Mouse (Mus musculus) forebrain, embryonic 15.5 days (tissue): ENCODE data around the gene Atp2c2. TPM values are rescaled to one million over a fixed set of nuclear protein-coding genes. Genes with fewer than 3 reads are reported as not detected.

Source experiments
- ATAC-seq: fragments of 200-750 bp; cut with Nextera tagmentation; replicated peaks from 2 replicates; pipeline ENCODE4 v1.8.0; 2017; ENCODE audit warnings: mild to moderate bottlenecking, moderate TSS enrichment, moderate library complexity
- H3K27ac ChIP-seq: fragments of 300-500 bp; sonication (generic); replicated peaks from 2 replicates; pipeline ENCODE4 v1.5.1; 2015; ENCODE audit warnings: mild to moderate bottlenecking, inconsistent platforms
- H3K27me3 ChIP-seq: fragments of 300-500 bp; sonication (generic); 2 replicates; pipeline ENCODE4 v1.6.1; 2015; ENCODE audit warnings: inconsistent platforms
- H3K36me3 ChIP-seq: fragments of 300-500 bp; sonication (generic); 2 replicates; pipeline ENCODE4 v1.6.1; 2015; ENCODE audit warnings: mild to moderate bottlenecking, inconsistent platforms
- H3K4me1 ChIP-seq: fragments of 300-500 bp; sonication (generic); 2 replicates; pipeline ENCODE4 v1.6.1; 2015; ENCODE audit warnings: inconsistent platforms
- H3K4me2 ChIP-seq: fragments of 300-500 bp; sonication (generic); replicated peaks from 2 replicates; pipeline ENCODE4 v1.6.1; 2015; ENCODE audit warnings: mild to moderate bottlenecking, inconsistent platforms
- H3K4me3 ChIP-seq: fragments of 300-500 bp; sonication (generic); 2 replicates; pipeline ENCODE4 v1.5.1; 2015; ENCODE audit warnings: mild to moderate bottlenecking, inconsistent platforms
- H3K9ac ChIP-seq: fragments of 300-500 bp; sonication (generic); replicated peaks from 2 replicates; pipeline ENCODE4 v1.6.1; 2015; ENCODE audit warnings: mild to moderate bottlenecking, inconsistent platforms
- H3K9me3 ChIP-seq: fragments of 300-500 bp; sonication (generic); 2 replicates; pipeline ENCODE4 v1.6.1; 2016; ENCODE audit warnings: inconsistent platforms
- WGBS: fragments of 180-500 bp; shearing (Covaris S2); methylation state at CpG from one replicate; pipeline ENCODE4 v1.1.7; 2015; ENCODE audit warnings: mixed read lengths; 5-methylcytosine and 5-hydroxymethylcytosine counted together
- polyA plus RNA-seq: library from polyadenylated mRNA; unstranded; fragments of >200 nt; fragmentation: Nextera tagmentation; extraction: Ambion mirVana; gene quantifications from 2 replicates; pipeline ENCODE4 v1.2.1, GENCODE M21; 2015

Atp2c2 gene
- polyA plus RNA-seq, 1 experiment from 2014 or later, result 0.09 TPM

- Histone ChIP-seq H3K9me3 (no peaks in the 10 kb centered on the region), H3K27me3 (no peaks in the 10 kb centered on the region), H3K4me3 (no peak overlapping the region), H3K4me1 (no peaks in the 10 kb centered on the region), H3K27ac (no peak overlapping the region), H3K4me2 (no peak overlapping the region), H3K36me3 (no peaks in the 10 kb centered on the region), H3K9ac (no peak overlapping the region)
- WGBS, result 68% methylated on average over 14 of the region's 14 CpGs
- ATAC-seq, result no peak
Measured at GRCm38 (mm10) chr8:119708878-119709702, 9.3 kb downstream of the Atp2c2 start.

- 82% methylated on average over 11 of the region's 11 CpGs for WGBS
- no peak overlapping the region for H3K4me3 ChIP-seq
- ATAC-seq, result no peak
Measured at GRCm38 (mm10) chr8:119709703-119710093, 9.9 kb downstream of the Atp2c2 start.

GRCm38 (mm10) chr8:119712226-119712625 is 12.4 kb downstream of the Atp2c2 start:
- no peak overlapping the region for H3K4me3 ChIP-seq
- no peaks in the 10 kb centered on the region for H3K4me1 ChIP-seq
- no peaks in the 10 kb centered on the region for H3K27me3 ChIP-seq
- no peaks in the 10 kb centered on the region for H3K36me3 ChIP-seq
- ATAC-seq, result no peak
- WGBS, result 86% methylated on average over 6 of the region's 6 CpGs
- no peaks in the 10 kb centered on the region for H3K9me3 ChIP-seq
- no peak overlapping the region for H3K27ac ChIP-seq
- no peak overlapping the region for H3K9ac ChIP-seq
- no peak overlapping the region for H3K4me2 ChIP-seq

More at GRCm38 (mm10) chr8:119709703-119710093, 9.9 kb downstream of the Atp2c2 start:
- H3K4me2 ChIP-seq, result no peak overlapping the region
- no peaks in the 10 kb centered on the region for H3K4me1 ChIP-seq
- no peak overlapping the region for H3K9ac ChIP-seq
- H3K9me3 ChIP-seq, result no peaks in the 10 kb centered on the region
- H3K27ac ChIP-seq, result no peak overlapping the region
- no peaks in the 10 kb centered on the region for H3K36me3 ChIP-seq
- H3K27me3 ChIP-seq, result no peaks in the 10 kb centered on the region

- no peak overlapping the region for H3K27ac ChIP-seq
- H3K36me3 ChIP-seq, result no peaks in the 10 kb centered on the region
- H3K27me3 ChIP-seq, result no peaks in the 10 kb centered on the region
- H3K9ac ChIP-seq, result no peak overlapping the region
- no peaks in the 10 kb centered on the region for H3K4me1 ChIP-seq
- no peaks in the 10 kb centered on the region for H3K9me3 ChIP-seq
- no peak for ATAC-seq
- H3K4me3 ChIP-seq, result no peak overlapping the region
- 73% methylated on average over 5 of the region's 5 CpGs for WGBS
- H3K4me2 ChIP-seq, result no peak overlapping the region
Measured at GRCm38 (mm10) chr8:119713421-119713820, 13.6 kb downstream of the Atp2c2 start.

- H3K9ac ChIP-seq, result no peak overlapping the region
- 76% methylated on average over 12 of the region's 12 CpGs for WGBS
- H3K4me3 ChIP-seq, result no peak overlapping the region
- H3K4me1 ChIP-seq, result no peaks in the 10 kb centered on the region
- ATAC-seq, result no peak
- no peaks in the 10 kb centered on the region for H3K9me3 ChIP-seq
- H3K27me3 ChIP-seq, result no peaks in the 10 kb centered on the region
- no peak overlapping the region for H3K27ac ChIP-seq
- H3K4me2 ChIP-seq, result no peak overlapping the region
- H3K36me3 ChIP-seq, result no peaks in the 10 kb centered on the region
Measured at GRCm38 (mm10) chr8:119715221-119715620, 15.4 kb downstream of the Atp2c2 start.

- no peak for ATAC-seq
- no peaks in the 10 kb centered on the region for H3K27me3 ChIP-seq
- no peaks in the 10 kb centered on the region for H3K9me3 ChIP-seq
- H3K36me3 ChIP-seq, result no peaks in the 10 kb centered on the region
- H3K9ac ChIP-seq, result no peak overlapping the region
- H3K4me1 ChIP-seq, result no peaks in the 10 kb centered on the region
- H3K4me2 ChIP-seq, result no peak overlapping the region
- no peak overlapping the region for H3K4me3 ChIP-seq
- no peak overlapping the region for H3K27ac ChIP-seq
Measured at GRCm38 (mm10) chr8:119716730-119717299, 17.0 kb downstream of the Atp2c2 start.

GRCm38 (mm10) chr8:119717765-119718164 is 18.0 kb downstream of the Atp2c2 start:
- H3K9ac ChIP-seq, result no peak overlapping the region
- WGBS, result 62% methylated on average over 9 of the region's 9 CpGs
- H3K4me2 ChIP-seq, result no peak overlapping the region
- H3K4me1 ChIP-seq, result no peaks in the 10 kb centered on the region
- H3K27ac ChIP-seq, result no peak overlapping the region
- H3K27me3 ChIP-seq, result no peaks in the 10 kb centered on the region
- H3K4me3 ChIP-seq, result no peak overlapping the region
- no peak for ATAC-seq
- no peaks in the 10 kb centered on the region for H3K9me3 ChIP-seq
- H3K36me3 ChIP-seq, result no peaks in the 10 kb centered on the region

GRCm38 (mm10) chr8:119719011-119719501 is 19.2 kb downstream of the Atp2c2 start:
- H3K36me3 ChIP-seq, result no peaks in the 10 kb centered on the region
- 62% methylated on average over 12 of the region's 12 CpGs for WGBS
- no peak overlapping the region for H3K9ac ChIP-seq
- H3K4me1 ChIP-seq, result no peaks in the 10 kb centered on the region
- no peak overlapping the region for H3K4me3 ChIP-seq
- no peak for ATAC-seq
- no peaks in the 10 kb centered on the region for H3K27me3 ChIP-seq
- H3K9me3 ChIP-seq, result no peaks in the 10 kb centered on the region
- no peak overlapping the region for H3K4me2 ChIP-seq
- no peak overlapping the region for H3K27ac ChIP-seq

GRCm38 (mm10) chr8:119722348-119722747 is 22.5 kb downstream of the Atp2c2 start:
- Histone ChIP-seq H3K9ac (no peak overlapping the region), H3K4me2 (no peak overlapping the region), H3K4me1 (no peaks in the 10 kb centered on the region), H3K4me3 (no peak overlapping the region), H3K9me3 (no peaks in the 10 kb centered on the region), H3K27me3 (no peaks in the 10 kb centered on the region), H3K27ac (no peak overlapping the region), H3K36me3 (no peaks in the 10 kb centered on the region)
- ATAC-seq, result no peak
- 51% methylated on average over 6 of the region's 6 CpGs for WGBS

- no peaks in the 10 kb centered on the region for H3K27me3 ChIP-seq
- H3K36me3 ChIP-seq, result no peaks in the 10 kb centered on the region
- no peak overlapping the region for H3K27ac ChIP-seq
- no peak for ATAC-seq
- 73% methylated on average over 4 of the region's 4 CpGs for WGBS
- no peak overlapping the region for H3K4me3 ChIP-seq
- H3K9me3 ChIP-seq, result no peaks in the 10 kb centered on the region
- no peak overlapping the region for H3K4me2 ChIP-seq
- no peaks in the 10 kb centered on the region for H3K4me1 ChIP-seq
- H3K9ac ChIP-seq, result no peak overlapping the region
Measured at GRCm38 (mm10) chr8:119723676-119724075, 23.9 kb downstream of the Atp2c2 start.

GRCm38 (mm10) chr8:119724596-119724995 is 24.8 kb downstream of the Atp2c2 start:
- no peak overlapping the region for H3K4me3 ChIP-seq
- no peak overlapping the region for H3K27ac ChIP-seq
- no peaks in the 10 kb centered on the region for H3K27me3 ChIP-seq
- no peak overlapping the region for H3K9ac ChIP-seq
- no peak overlapping the region for H3K4me2 ChIP-seq
- WGBS, result 86% methylated on average over 6 of the region's 6 CpGs
- ATAC-seq, result no peak
- H3K4me1 ChIP-seq, result no peaks in the 10 kb centered on the region
- H3K36me3 ChIP-seq, result no peaks in the 10 kb centered on the region
- H3K9me3 ChIP-seq, result no peaks in the 10 kb centered on the region

- 86% methylated on average over 8 of the region's 8 CpGs for WGBS
- ATAC-seq, result no peak
Measured at GRCm38 (mm10) chr8:119727093-119727492, 27.3 kb downstream of the Atp2c2 start.

More at GRCm38 (mm10) chr8:119727093-119727492, 27.3 kb downstream of the Atp2c2 start:
- no peak overlapping the region for H3K9ac ChIP-seq
- H3K36me3 ChIP-seq, result no peaks in the 10 kb centered on the region
- no peaks in the 10 kb centered on the region for H3K4me1 ChIP-seq
- no peak overlapping the region for H3K27ac ChIP-seq
- H3K4me3 ChIP-seq, result no peak overlapping the region
- no peaks in the 10 kb centered on the region for H3K27me3 ChIP-seq
- no peak overlapping the region for H3K4me2 ChIP-seq
- no peaks in the 10 kb centered on the region for H3K9me3 ChIP-seq
